Mouse (Mus musculus) lung, postnatal 0 days (tissue): ENCODE measurements around the gene Specc1. TPM values are rescaled to one million over a fixed set of nuclear protein-coding genes. Genes with fewer than 3 reads are reported as not detected.
A peak's percentile ranks its signal among the peaks of the same experiment; 100 is the strongest.
"Not testable (repeated sequence)": the region's sequence is repeated elsewhere in the genome, so short reads cannot be mapped to it uniquely, and the experiment has no call there.

Source experiments
- ATAC-seq: fragments of 200-750 bp; cut with Nextera tagmentation; 2 replicates; pipeline ENCODE4 v1.8.0; 2017; ENCODE audit warnings: moderate library complexity
- DNase-seq: peaks from one replicate; pipeline ENCODE4 v3.0.0-alpha.2; 2016; ENCODE audit warnings: low spot score
- H3K27ac ChIP-seq: fragments of 300-500 bp; sonication (generic); 2 replicates; pipeline ENCODE4 v1.5.1; 2014; ENCODE audit warnings: antibody characterized with exemption, mild to moderate bottlenecking, low read length, mixed read lengths
- H3K27me3 ChIP-seq: fragments of 300-500 bp; sonication (generic); replicated peaks from 2 replicates; pipeline ENCODE4 v1.6.1; 2014; ENCODE audit warnings: low read length, mixed read lengths; ENCODE audit not compliant: insufficient read depth
- H3K36me3 ChIP-seq: fragments of 300-500 bp; sonication (generic); 2 replicates; pipeline ENCODE4 v1.6.1; 2014; ENCODE audit warnings: low read length, mixed read lengths; ENCODE audit not compliant: insufficient read depth
- H3K4me1 ChIP-seq: fragments of 300-500 bp; sonication (generic); 2 replicates; pipeline ENCODE4 v1.6.1; 2014; ENCODE audit warnings: antibody characterized with exemption, low read depth, low read length, mixed read lengths; ENCODE audit not compliant: insufficient read depth
- H3K4me2 ChIP-seq: fragments of 300-500 bp; sonication (generic); replicated peaks from 2 replicates; pipeline ENCODE4 v1.6.1; 2014; ENCODE audit warnings: low read depth, mild to moderate bottlenecking, low read length, moderate library complexity, mixed read lengths
- H3K4me3 ChIP-seq: fragments of 300-500 bp; sonication (generic); 2 replicates; pipeline ENCODE4 v1.5.1; 2014; ENCODE audit warnings: low read depth, low read length
- H3K9ac ChIP-seq: fragments of 300-500 bp; sonication (generic); replicated peaks from 2 replicates; pipeline ENCODE4 v1.6.1; 2014; ENCODE audit warnings: low read depth, mild to moderate bottlenecking
- H3K9me3 ChIP-seq: fragments of 300-500 bp; sonication (generic); 2 replicates; pipeline ENCODE4 v1.6.1; 2016; ENCODE audit warnings: low read length, mixed read lengths
- CTCF ChIP-seq: IDR thresholded peaks from 2 replicates; pipeline ENCODE4 v1.5.1; 2016; ENCODE audit warnings: antibody characterized with exemption, mild to moderate bottlenecking
- EP300 ChIP-seq: IDR thresholded peaks from 2 replicates; pipeline ENCODE4 v1.6.1; 2016; ENCODE audit warnings: antibody characterized with exemption, mild to moderate bottlenecking, control low read depth
- WGBS: fragments of 180-500 bp; shearing (Covaris S2); extraction: QIAGEN DNeasy Blood & Tissue Kit; methylation state at CpG from one replicate; pipeline ENCODE4 v1.1.7; 2014; 5-methylcytosine and 5-hydroxymethylcytosine counted together
- polyA plus RNA-seq: library from polyadenylated mRNA; unstranded; fragments of >200 nt; fragmentation: Nextera tagmentation; extraction: Ambion mirVana; gene quantifications from 2 replicates; pipeline ENCODE4 v1.2.1, GENCODE M21; 2015

Specc1 gene
- polyA plus RNA-seq, 1 experiment from 2014 or later, result 14.7 TPM

DNA sequence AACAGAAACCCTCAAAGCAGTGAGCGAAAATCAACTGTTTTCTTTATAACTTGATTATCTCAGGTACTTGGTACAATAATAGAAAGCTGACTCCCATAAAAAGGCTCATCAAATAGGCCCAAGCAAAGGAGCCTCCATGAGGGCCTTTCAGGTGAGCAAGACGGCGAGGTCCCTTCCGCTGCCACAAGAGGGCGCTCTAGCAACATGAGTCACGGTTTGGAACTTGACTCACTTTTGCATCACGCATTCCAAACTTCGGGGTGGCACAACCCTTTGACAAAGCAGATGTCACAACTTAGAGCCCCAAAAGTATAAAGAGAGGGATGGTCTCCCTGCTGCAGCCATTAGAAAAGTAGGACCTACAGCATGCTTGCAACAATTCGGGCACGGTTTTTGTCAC is 5.9 kb upstream of the Specc1 start:
- H3K4me1 ChIP-seq, result no peaks in the 10 kb centered on the region
- H3K4me3 ChIP-seq, result no peak overlapping the region
- no peak overlapping the region for H3K27ac ChIP-seq
- no peak overlapping the region for H3K9ac ChIP-seq
- no peaks in the 10 kb centered on the region for H3K9me3 ChIP-seq
- WGBS, result 16% methylated on average over 10 of the region's 10 CpGs
- H3K36me3 ChIP-seq, result no peaks in the 10 kb centered on the region
- H3K27me3 ChIP-seq, result no peaks in the 10 kb centered on the region
- no peak overlapping the region for H3K4me2 ChIP-seq
- TF ChIP-seq EP300 (no peak), CTCF (peak; percentile 91)
- ATAC-seq (no peak; the same call in 1 of the 2 replicates), DNase-seq (peak; percentile 74)

DNA sequence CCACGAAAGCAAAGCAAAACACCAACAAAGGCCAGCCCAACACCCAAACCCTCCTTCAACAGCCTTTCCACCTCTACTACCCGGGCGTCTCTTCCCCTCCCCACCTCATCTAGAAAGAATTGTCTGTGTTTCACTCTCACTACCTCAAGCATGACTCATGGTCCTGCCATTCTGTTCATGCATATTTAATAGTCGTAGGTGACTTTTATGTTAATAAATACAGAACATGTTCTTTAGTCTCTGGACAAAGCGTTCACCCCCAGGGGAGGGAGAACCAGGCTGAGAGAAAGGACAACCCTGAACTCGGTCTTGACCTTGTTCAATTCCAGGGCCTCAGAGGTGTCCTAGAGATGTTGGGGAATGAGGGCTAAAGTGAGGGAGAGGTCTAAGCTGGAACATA is 1.4 kb upstream of the Specc1 start:
- H3K4me2 ChIP-seq, result no peak overlapping the region
- DNase-seq (no peak), ATAC-seq (no peak)
- no peaks in the 10 kb centered on the region for H3K36me3 ChIP-seq
- H3K9me3 ChIP-seq, result no peaks in the 10 kb centered on the region
- TF ChIP-seq CTCF (no peak), EP300 (no peak)
- no peak overlapping the region for H3K9ac ChIP-seq
- 0 out of 2 replicates have a peak, but pooled peaks cover 3% of the 10 kb centered on the region for H3K4me1 ChIP-seq
- H3K27me3 ChIP-seq, result peaks cover 12% of the 10 kb centered on the region; the same call in 1 of the 2 replicates
- H3K4me3 ChIP-seq, result no peak overlapping the region
- WGBS, result 67% methylated on average over 6 of the region's 6 CpGs
- no peak overlapping the region for H3K27ac ChIP-seq

DNA sequence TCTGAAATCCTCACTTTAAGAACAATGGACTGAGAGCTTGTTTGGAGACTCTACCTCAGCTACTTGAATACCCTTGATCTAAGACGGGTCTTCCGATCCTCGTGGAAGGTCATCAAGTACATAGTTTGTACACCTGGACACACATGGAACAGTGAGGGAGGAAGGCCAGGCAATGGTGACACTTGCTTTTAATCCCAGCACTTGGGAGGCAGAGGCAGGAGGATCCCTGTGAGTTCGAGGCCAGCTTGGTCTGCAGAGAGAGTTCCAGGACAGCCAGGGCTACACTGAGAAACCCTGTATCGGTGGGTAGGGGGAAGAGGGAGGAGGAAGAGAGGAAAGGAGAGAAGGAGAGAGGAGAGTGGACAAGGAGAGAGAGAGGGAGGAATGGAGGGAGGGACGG is 612 bp upstream of the Specc1 start:
- TF ChIP-seq CTCF, result no peak
- no peak for TF ChIP-seq EP300

DNA sequence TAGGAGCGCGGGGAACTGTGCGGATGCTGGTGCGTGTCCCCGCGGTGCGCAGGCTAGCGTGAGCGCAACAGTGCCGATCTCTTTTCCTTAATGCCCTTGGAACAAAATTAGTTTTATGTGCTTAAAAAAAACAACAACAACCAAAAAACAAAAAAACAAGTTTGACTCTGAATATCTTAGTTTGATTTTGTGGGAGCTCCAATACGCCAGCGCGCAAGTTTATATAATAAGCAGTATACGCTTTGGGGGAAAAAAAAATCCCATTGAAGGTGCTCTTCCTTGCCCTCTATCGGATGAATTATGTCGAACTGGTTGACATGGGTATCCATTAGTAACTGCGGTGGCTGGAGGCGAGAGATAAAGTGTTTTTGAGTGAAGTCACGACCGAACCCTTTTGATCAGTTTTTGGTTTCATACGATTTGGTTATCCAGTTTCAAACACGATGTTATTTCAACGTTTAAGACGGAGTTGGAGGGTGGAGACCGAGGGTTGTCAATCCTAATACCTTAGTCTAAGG is 792 bp downstream of the Specc1 start:
- DNase-seq (peak; percentile 21), ATAC-seq (peak; percentile 27; the same call in 1 of the 2 replicates)
- peaks cover 12% of the 10 kb centered on the region; the same call in 1 of the 2 replicates for H3K27me3 ChIP-seq
- 0 out of 2 replicates have a peak, but pooled peaks cover 3% of the 10 kb centered on the region for H3K4me1 ChIP-seq
- H3K27ac ChIP-seq, result no peak overlapping the region
- no peaks in the 10 kb centered on the region for H3K9me3 ChIP-seq
- no peaks in the 10 kb centered on the region for H3K36me3 ChIP-seq
- H3K4me3 ChIP-seq, result peak overlapping the region; percentile 47
- TF ChIP-seq CTCF (peak; percentile 43), EP300 (no peak)
- WGBS, result 4% methylated on average over 25 of the region's 25 CpGs
- H3K9ac ChIP-seq, result no peak overlapping the region
- peak overlapping the region; percentile 85 for H3K4me2 ChIP-seq

More for the DNA sequence above, 612 bp upstream of the Specc1 start:
- ATAC-seq (no peak), DNase-seq (no peak)
- H3K9me3 ChIP-seq, result no peaks in the 10 kb centered on the region
- H3K9ac ChIP-seq, result no peak overlapping the region
- H3K4me2 ChIP-seq, result no peak overlapping the region
- peaks cover 12% of the 10 kb centered on the region; the same call in 1 of the 2 replicates for H3K27me3 ChIP-seq
- H3K36me3 ChIP-seq, result no peaks in the 10 kb centered on the region
- WGBS, result 77% methylated on average over 6 of the region's 6 CpGs
- H3K27ac ChIP-seq, result no peak overlapping the region
- H3K4me3 ChIP-seq, result no peak overlapping the region
- H3K4me1 ChIP-seq, result 0 out of 2 replicates have a peak, but pooled peaks cover 3% of the 10 kb centered on the region

DNA sequence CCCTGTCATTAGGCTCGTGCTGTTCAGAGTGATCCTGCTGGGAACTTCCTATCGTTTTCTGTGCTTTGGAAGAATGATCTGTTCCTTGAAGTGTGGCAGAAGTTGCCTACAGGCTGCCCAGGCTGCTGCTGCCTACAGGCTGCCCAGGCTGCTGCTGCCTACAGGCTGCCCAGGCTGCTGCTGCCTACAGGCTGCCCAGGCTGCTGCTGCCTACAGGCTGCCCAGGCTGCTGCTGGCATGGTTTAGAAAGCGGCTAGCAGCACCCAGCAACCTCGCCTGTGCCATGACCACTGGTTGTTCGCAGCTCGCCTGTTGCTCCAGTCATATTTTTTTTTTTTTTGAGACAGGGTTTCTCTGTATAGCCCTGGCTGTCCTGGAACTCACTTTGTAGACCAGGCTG is 2.1 kb downstream of the Specc1 start:
- peaks cover 12% of the 10 kb centered on the region; the same call in 1 of the 2 replicates for H3K27me3 ChIP-seq
- H3K9me3 ChIP-seq, ATAC-seq, H3K36me3 ChIP-seq, DNase-seq, H3K4me3 ChIP-seq, H3K4me1 ChIP-seq, H3K4me2 ChIP-seq, H3K9ac ChIP-seq, H3K27ac ChIP-seq: not testable (repeated sequence)
- 60% methylated on average over 6 of the region's 6 CpGs for WGBS

DNA sequence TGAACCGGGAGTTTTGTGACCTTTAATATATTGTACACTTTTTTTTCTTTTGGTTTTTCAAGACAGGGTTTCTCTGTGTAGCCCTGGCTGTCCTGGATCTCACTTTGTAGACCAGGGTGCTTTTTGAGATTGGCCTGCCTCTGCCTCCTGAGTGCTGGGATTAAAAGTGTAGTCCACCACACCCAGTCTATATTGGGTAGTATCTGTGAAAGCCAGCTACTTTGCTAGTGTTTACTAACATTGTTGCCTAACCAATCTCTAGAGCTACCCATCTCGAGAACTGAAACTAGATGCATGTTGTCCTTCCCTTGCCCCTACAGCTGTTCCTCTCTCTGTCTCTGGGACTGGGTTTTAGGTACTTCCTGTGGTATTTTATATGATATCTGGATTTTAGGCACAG is 3.5 kb downstream of the Specc1 start:
- H3K4me2 ChIP-seq, result no peak overlapping the region
- H3K27ac ChIP-seq, result no peak overlapping the region
- H3K4me3 ChIP-seq, result no peak overlapping the region
- ATAC-seq (no peak), DNase-seq (no peak)
- TF ChIP-seq CTCF, result no peak
- TF ChIP-seq EP300, result no peak
- no peak overlapping the region for H3K9ac ChIP-seq
- H3K27me3 ChIP-seq, result peaks cover 12% of the 10 kb centered on the region; the same call in 1 of the 2 replicates
- H3K4me1 ChIP-seq, result 0 out of 2 replicates have a peak, but pooled peaks cover 3% of the 10 kb centered on the region
- 65% methylated on average over 2 of the region's 2 CpGs for WGBS
- no peaks in the 10 kb centered on the region for H3K36me3 ChIP-seq
- no peaks in the 10 kb centered on the region for H3K9me3 ChIP-seq
